Mouse (Mus musculus) liver, adult (tissue): ENCODE data around the gene Haus5.

Source experiments
- GATA4 ChIP-seq: IDR thresholded peaks from 2 replicates; pipeline ENCODE4 v1.6.1; 2014; ENCODE audit warnings: mild to moderate bottlenecking, low read length; ENCODE audit not compliant: insufficient replicate concordance

The Haus5 gene

GRCm38 (mm10) chr7:30607706-30608309 is 57.0 kb downstream of the Haus5 start:
- TF ChIP-seq GATA4 = no peak

GRCm38 (mm10) chr7:30604944-30605343 is 59.9 kb downstream of the Haus5 start:
- TF ChIP-seq GATA4 = no peak

GRCm38 (mm10) chr7:30604424-30604823 is 60.4 kb downstream of the Haus5 start:
- no peak for TF ChIP-seq GATA4
